Mouse (Mus musculus) midbrain, embryonic 11.5 days (tissue): ENCODE data around the gene Dnajc5g. TPM values are rescaled to one million over a fixed set of nuclear protein-coding genes. Genes with fewer than 3 reads are reported as not detected.

Source experiments
- polyA plus RNA-seq: library from polyadenylated mRNA; unstranded; fragments of >200 nt; fragmentation: Nextera tagmentation; extraction: Ambion mirVana; gene quantifications from 2 replicates; pipeline ENCODE4 v1.2.1, GENCODE M21; 2014

The Dnajc5g gene
- polyA plus RNA-seq, 1 experiment from 2014 or later = not detected

Other genes starting within 250 kb of the Dnajc5g start
- 32.5 and 35.4 TPM in 2 replicates for gene Tmem214, start 238.3 kb upstream of the Dnajc5g start, polyA plus RNA-seq
- 22.0 and 22.3 TPM in 2 replicates for gene Agbl5, start 217.6 kb upstream of the Dnajc5g start, polyA plus RNA-seq
- gene Ost4, start 198.5 kb upstream of the Dnajc5g start, polyA plus RNA-seq = 340 and 376 TPM in 2 replicates
- gene Emilin1, start 192.9 kb upstream of the Dnajc5g start, polyA plus RNA-seq = 28.1 and 30.3 TPM in 2 replicates
- gene Khk, start 184.9 kb upstream of the Dnajc5g start, polyA plus RNA-seq = 4.6 and 6.9 TPM in 2 replicates
- 6.7 and 8.5 TPM in 2 replicates for gene Cgref1, start 160.7 kb upstream of the Dnajc5g start, polyA plus RNA-seq
- gene Preb, start 145.9 kb upstream of the Dnajc5g start, polyA plus RNA-seq = 89.4 and 91.0 TPM in 2 replicates
- not detected in 2 replicates for gene Tcf23, start 137.6 kb upstream of the Dnajc5g start, polyA plus RNA-seq
- gene Atraid, start 58.0 kb upstream of the Dnajc5g start, polyA plus RNA-seq = 105 and 107 TPM in 2 replicates
- 7.3 and 8.3 TPM in 2 replicates for gene Slc5a6, start 57.4 kb upstream of the Dnajc5g start, polyA plus RNA-seq
- gene Cad, start 51.5 kb upstream of the Dnajc5g start, polyA plus RNA-seq = 20.5 and 22.2 TPM in 2 replicates
- gene Slc30a3, start 2.0 kb downstream of the Dnajc5g start, polyA plus RNA-seq = 6.9 and 7.2 TPM in 2 replicates
- gene Trim54, start 10.4 kb downstream of the Dnajc5g start, polyA plus RNA-seq = not detected in 2 replicates
- not detected in 2 replicates for gene Ucn, start 32.5 kb downstream of the Dnajc5g start, polyA plus RNA-seq
- 48.7 and 49.8 TPM in 2 replicates for gene Mpv17, start 48.0 kb downstream of the Dnajc5g start, polyA plus RNA-seq
- 0.78 and 1.9 TPM in 2 replicates for gene Gm29609, start 73.6 kb downstream of the Dnajc5g start, polyA plus RNA-seq
- gene Gtf3c2, start 73.9 kb downstream of the Dnajc5g start, polyA plus RNA-seq = 71.9 and 72.5 TPM in 2 replicates
- 150 and 155 TPM in 2 replicates for gene Snx17, start 86.9 kb downstream of the Dnajc5g start, polyA plus RNA-seq
- gene Eif2b4, start 87.1 kb downstream of the Dnajc5g start, polyA plus RNA-seq = 62.0 and 63.9 TPM in 2 replicates
- gene Zfp513, start 96.0 kb downstream of the Dnajc5g start, polyA plus RNA-seq = 4.2 and 6.5 TPM in 2 replicates
- 156 and 164 TPM in 2 replicates for gene Ppm1g, start 114.4 kb downstream of the Dnajc5g start, polyA plus RNA-seq
- 147 and 148 TPM in 2 replicates for gene Nrbp1, start 134.6 kb downstream of the Dnajc5g start, polyA plus RNA-seq
- gene Gm9970, start 134.9 kb downstream of the Dnajc5g start, polyA plus RNA-seq = 1.3 TPM in 1 of 2 replicates, not detected in the other
- gene Krtcap3, start 145.4 kb downstream of the Dnajc5g start, polyA plus RNA-seq = 2.6 and 3.4 TPM in 2 replicates
- gene Ift172, start 184.8 kb downstream of the Dnajc5g start, polyA plus RNA-seq = 25.6 and 31.9 TPM in 2 replicates
- 43.3 and 54.0 TPM in 2 replicates for gene Fndc4, start 189.8 kb downstream of the Dnajc5g start, polyA plus RNA-seq
- gene Gckr, start 191.2 kb downstream of the Dnajc5g start, polyA plus RNA-seq = 0.11 and 0.22 TPM in 2 replicates